Mouse (Mus musculus) spleen, embryonic (tissue): Measurements from ENCODE around the gene Uqcr10.
"Not testable (repeated sequence)": the region's sequence is repeated elsewhere in the genome, so short reads cannot be mapped to it uniquely, and the experiment has no call there.

ENCODE experiments used
- CTCF ChIA-PET: fragments of 350-600 bp; sonication (Branson Sonifier 250); formaldehyde crosslinking; loops from one replicate; lab custom pipeline; 2022; lab: Charles Lee

Gene Uqcr10

GRCm38 (mm10) chr11:4715596-4715995 is 11.5 kb upstream of the Uqcr10 start:
- CTCF ChIA-PET = no interaction called here

DNA sequence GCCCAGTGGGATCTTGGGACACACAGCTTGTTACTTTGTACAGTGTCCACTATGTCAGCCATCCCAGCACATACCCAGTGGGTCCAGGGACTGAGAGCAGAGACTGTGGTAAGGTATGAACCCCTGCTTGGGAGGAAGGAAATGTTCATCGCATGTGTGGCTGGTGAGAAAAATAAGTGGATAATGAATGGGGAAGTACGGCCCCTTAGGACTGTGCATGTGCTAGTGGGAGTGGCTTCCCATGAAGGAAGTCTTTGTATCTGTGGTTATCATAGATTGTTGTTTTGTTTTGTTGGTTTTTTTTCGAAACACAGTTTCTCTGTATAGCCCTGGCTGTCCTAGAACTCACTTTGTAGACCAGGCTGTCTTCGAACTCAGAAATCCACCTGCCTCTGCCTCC is 10.6 kb upstream of the Uqcr10 start:
- CTCF ChIA-PET = no interaction called here

- CTCF ChIA-PET = no interaction called here
These were observed 8.7 kb upstream of the Uqcr10 start for GRCm38 (mm10) chr11:4712822-4713221.

- CTCF ChIA-PET = not testable (repeated sequence)
These were observed 6.0 kb upstream of the Uqcr10 start for GRCm38 (mm10) chr11:4710188-4710587.

GRCm38 (mm10) chr11:4705178-4705577 is 1.0 kb upstream of the Uqcr10 start:
- CTCF ChIA-PET = interaction anchor here (0.6 kb wide), 1 partner anchor 793 kb away, joined by 3 read pairs; no protein-coding TSS in a partner anchor

GRCm38 (mm10) chr11:4703688-4704071 is 462 bp downstream of the Uqcr10 start:
- CTCF ChIA-PET = no interaction called here

DNA sequence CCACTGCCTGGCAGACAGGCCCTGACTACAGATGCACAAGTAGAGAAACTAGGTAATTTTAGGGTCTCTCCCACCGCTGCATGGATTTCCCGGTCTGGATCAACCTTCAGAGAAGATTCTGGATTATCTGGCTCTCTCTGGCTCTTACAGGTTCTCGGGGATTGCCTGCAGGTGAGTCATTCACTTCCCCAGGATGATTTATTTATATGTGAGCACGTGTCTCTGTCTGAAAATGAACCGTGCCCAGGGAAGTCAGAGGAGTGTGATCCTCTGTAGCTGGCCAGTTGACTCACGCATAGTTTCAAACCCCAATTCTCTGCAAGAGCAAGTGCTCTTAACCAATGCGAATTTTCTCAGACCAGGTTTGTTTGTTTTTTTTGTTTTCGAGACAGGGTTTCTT is 3.4 kb downstream of the Uqcr10 start:
- CTCF ChIA-PET = no interaction called here

DNA sequence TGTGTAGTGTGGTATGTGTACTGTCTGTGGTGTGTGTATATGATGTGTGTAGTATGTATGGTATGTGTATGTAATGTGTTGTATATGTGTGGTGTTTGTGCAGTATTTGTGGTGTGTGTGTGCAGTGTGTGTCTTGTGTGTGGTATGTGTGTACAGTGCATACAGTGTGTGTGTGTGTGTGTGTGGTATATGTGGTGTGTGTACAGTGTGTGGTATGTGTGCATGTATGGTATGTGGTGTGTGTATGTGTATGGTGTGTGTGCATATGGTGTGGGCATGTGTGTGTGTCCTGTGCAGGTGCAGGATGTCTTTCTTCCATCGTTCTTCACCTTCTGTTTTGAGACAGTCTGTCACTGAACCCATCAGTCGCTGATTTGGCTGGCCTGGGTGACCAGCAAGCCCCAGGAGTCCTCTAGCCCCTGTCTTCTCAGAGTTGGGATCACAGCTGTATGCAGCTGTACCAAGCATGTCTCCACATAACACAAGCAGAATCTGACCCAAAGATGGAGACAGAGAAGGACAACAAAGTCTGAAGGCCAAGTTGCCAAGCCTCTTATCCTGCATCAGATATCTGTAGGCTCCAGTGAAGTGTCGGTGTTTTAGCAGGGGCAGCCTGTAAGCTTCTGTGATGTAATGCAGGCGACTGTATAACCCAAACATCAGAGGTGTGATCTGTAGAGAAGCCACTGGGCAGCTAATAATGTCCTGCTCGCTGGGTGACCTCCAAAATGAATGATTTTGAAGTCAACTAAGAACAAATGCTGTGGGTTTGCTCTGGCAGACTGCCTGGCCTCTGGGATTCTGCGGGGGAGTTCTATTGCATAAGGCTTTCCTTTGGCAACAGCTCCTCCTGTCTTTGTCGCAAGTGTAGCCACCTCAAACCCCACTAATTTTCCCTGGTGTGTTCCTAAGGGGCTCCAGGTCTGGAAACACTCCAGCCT is 6.8 kb downstream of the Uqcr10 start:
- CTCF ChIA-PET = interaction anchor here (0.6 kb wide), 1 partner anchor 94 kb away, joined by 3 read pairs; no protein-coding TSS in a partner anchor

DNA sequence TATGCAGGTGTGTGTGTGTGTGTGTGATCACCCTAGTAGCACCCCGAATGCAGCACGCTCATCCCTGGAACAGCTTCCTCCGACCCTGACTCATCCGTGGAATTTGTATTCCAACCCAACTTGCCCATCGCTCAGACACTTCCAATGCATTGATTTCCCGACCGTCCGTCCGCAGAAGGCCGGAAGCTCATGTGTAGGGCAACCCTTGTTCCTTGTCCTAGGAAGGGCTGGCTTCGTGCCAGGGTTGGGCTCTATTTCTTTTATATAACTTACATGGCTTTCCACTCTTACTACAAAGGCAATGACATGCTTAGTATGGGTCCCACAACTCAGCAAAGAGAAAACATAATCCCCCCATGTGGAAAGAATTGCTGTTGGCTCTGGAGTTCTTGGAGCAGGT is 12.0 kb downstream of the Uqcr10 start:
- CTCF ChIA-PET = no interaction called here

DNA sequence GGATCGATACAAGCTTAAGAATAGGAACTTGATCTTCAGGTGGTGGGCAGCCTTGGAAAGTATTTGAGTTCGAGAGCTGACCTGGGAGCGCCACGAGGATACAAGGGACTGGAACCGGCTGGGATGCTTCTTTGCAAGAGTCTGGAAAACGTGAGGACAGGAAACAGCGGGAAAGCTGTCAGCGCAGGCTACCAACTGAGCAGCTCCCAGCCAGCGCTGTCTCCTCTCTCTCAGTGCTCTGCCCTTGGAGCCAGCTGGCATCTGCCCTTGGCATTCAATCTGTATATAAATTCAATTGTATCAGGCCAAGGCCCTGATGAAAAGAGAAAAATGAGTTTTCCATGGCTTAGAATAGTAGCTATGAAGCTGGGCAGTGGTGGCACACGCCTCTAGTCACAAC is 12.9 kb downstream of the Uqcr10 start:
- CTCF ChIA-PET = interaction anchor here (0.6 to 0.7 kb wide), 2 partner anchors 145 to 391 kb away, joined by 3 to 6 read pairs; no protein-coding TSS in a partner anchor

GRCm38 (mm10) chr11:4690353-4690752 is 13.8 kb downstream of the Uqcr10 start:
- CTCF ChIA-PET = no interaction called here

- CTCF ChIA-PET = interaction anchor here (0.6 kb wide), 1 partner anchor 147 kb away, joined by 3 read pairs; no protein-coding TSS in a partner anchor
These were observed 15.3 kb downstream of the Uqcr10 start for GRCm38 (mm10) chr11:4688632-4689380.

DNA sequence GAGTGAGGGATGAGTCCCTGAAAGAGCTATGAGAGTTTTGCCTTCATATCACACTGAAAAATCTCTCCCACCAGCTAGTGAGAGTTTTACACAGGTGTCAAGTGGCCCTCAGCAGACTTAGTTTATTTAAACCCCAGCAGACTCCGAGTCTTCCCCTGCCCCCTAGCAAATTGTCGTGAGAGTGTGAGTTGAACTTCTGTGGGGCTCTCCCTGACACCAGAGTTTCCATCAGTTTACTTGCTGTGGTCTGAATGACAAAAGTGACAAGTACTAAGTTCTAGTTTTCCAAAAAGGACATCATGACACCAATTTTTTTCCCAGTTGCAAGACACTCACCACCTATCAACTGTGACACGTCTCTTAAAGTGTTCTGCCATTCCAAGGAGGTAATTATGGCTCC is 16.3 kb downstream of the Uqcr10 start:
- CTCF ChIA-PET = no interaction called here

DNA sequence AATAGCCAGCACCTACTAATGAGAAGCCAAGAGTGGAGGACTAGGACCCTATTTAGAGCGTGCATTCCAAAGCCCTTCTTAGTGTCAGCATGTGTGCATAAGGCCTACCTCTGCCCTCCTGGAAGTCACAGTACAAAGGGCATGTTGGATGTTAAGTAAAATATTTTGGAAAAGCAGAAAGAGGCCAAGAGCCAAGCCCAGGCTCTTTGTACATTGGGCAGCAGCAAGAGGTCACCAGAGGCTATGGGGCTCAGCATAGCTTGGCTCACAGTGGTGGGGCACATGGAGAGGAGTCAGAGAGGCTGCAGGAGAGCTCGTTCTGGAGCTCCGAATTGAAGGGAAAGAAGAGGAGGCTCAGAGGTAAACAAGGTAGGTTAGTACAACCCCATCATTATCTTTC is 17.1 kb downstream of the Uqcr10 start:
- CTCF ChIA-PET = no interaction called here

DNA sequence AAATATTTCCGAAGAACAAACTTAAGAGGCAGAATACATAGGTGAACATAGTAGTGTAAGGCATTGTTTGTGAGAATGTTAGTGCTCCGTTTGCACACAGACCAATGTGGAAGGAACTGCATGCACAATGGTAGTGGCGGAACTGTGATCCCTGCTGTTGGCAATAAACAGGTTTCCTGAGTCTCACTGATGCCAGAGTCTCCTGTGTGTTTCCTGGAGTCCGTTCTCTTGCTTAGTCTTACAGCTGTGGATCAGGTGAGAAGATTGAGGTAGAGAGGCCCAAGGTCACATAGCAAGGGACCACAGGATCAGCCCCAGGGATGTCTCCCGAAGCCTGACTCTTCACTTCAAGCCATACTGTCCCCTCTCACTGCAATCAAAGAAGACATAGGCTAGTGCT is 18.6 kb downstream of the Uqcr10 start:
- CTCF ChIA-PET = interaction anchor here (0.6 kb wide), 1 partner anchor 413 kb away, joined by 3 read pairs; no protein-coding TSS in a partner anchor

GRCm38 (mm10) chr11:4685071-4685470 is 19.1 kb downstream of the Uqcr10 start:
- CTCF ChIA-PET = no interaction called here

GRCm38 (mm10) chr11:4684186-4684585 is 20.0 kb downstream of the Uqcr10 start:
- CTCF ChIA-PET = no interaction called here

DNA sequence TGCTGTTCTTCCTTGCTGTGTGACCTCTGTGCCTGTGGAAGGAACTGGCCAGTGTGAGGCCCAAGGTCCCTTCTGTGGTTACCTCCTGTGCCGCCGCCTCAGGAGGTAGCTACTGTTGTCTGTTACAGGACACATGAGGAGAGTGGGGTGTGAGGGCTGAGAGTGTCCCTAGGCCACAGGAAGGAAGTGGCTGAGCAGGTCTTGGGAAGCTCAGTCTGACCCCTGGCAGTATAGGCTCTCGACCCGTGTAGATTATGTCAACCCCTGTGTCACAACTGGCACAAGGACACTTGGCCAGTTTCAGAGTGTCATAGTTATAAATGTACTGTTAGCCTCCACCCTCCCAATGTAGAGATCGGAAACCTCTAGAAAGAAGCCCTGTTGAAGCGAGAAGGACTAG is 20.6 kb downstream of the Uqcr10 start:
- CTCF ChIA-PET = no interaction called here

- CTCF ChIA-PET = interaction anchor here (0.6 kb wide), 1 partner anchor 150 kb away, joined by 7 read pairs; no protein-coding TSS in a partner anchor
These were observed 24.0 kb downstream of the Uqcr10 start for GRCm38 (mm10) chr11:4680126-4680525.

GRCm38 (mm10) chr11:4679441-4679832 is 24.7 kb downstream of the Uqcr10 start:
- CTCF ChIA-PET = no interaction called here

DNA sequence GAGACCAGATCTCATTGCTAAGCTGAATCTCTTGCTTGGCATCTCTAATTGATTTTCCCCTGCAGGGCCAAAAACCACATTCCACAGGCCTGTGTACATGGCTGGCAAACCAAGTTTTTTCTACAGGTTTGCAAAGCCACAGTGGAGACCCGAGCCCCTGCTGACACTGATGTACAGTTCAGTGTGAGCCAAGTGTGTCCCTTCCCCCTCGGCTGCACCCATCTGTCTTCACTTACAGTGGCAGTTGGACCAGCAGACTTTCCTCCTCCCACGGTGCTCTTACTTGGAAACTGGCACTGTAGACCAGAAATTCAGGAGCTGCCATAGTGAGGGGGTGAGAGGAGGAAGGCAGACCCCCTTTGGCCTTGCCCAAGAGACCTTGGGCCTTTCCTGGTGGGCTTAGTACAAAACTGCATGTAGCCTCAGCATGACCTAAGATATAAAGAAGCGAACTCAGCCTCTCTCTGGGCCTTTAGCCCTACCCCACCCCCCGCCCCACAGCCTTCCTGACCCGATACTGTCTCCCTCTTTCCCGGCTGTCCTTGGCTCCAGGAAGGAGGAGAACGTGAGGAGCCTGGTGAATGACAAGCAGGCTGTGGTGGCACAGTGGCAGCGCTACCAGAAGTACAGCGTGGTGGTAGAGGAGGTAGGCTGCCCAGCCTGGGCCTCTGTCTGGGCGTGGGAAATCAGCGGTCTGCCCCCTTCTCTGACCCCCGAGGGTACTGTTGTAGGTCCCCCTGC is 25.3 kb downstream of the Uqcr10 start:
- CTCF ChIA-PET = no interaction called here
